Mouse (Mus musculus): Measurements from ENCODE around the gene Vstm2b. TPM values are rescaled to one million over a fixed set of nuclear protein-coding genes. Genes with fewer than 3 reads are reported as not detected.

Vstm2b gene
- polyA plus RNA-seq (2015; fragmentation: Nextera tagmentation; extraction: Ambion mirVana), result 3.5 and 5.7 TPM in 2 replicates

DNA sequence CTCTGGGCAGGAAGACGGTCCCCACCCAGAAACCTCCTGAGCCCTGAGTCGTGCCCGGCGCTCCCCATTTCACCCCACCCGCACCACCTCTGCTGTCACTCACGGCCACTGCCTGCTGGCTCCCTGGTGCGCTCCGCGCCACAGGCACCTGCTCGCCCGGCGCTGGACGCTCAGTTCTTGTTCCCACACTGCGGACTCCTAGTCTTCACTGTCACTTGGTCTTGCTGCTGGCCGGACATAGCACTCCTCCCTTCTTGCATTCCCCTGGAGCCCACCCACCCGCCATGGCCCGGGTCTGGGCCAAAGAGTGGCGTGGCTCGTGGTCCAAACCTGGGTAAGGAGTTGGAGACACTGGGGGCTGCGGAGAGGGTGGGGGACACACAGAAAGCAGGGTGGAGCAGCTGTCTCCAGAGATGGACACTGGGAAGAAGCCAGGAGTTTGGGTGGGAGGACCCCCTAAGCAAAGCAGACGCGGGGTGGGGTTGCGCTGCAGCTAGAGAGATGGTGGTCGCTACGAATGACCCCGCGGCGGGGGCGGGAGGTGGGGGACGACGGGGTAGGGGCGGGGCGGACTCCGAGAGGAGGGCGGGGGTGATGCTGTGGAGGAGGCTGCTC, at the start of gene Vstm2b:
TSS of gene Vstm2b (plus strand) at position 233 of the 615 bp plus-strand sequence.

Other genes starting within 250 kb of the Vstm2b start
- gene 4930433I11Rik, start 89.2 kb downstream of the Vstm2b start, polyA plus RNA-seq (2015; fragmentation: Nextera tagmentation; extraction: Ambion mirVana), result not detected in 2 replicates
- gene Gm4884, start 134.4 kb downstream of the Vstm2b start, polyA plus RNA-seq (2015; fragmentation: Nextera tagmentation; extraction: Ambion mirVana), result not detected in 2 replicates